Mouse (Mus musculus): ENCODE measurements around the gene Hs6st3.
"Not testable (repeated sequence)": the region's sequence is repeated elsewhere in the genome, so short reads cannot be mapped to it uniquely, and the experiment has no call there.

The Hs6st3 gene

DNA sequence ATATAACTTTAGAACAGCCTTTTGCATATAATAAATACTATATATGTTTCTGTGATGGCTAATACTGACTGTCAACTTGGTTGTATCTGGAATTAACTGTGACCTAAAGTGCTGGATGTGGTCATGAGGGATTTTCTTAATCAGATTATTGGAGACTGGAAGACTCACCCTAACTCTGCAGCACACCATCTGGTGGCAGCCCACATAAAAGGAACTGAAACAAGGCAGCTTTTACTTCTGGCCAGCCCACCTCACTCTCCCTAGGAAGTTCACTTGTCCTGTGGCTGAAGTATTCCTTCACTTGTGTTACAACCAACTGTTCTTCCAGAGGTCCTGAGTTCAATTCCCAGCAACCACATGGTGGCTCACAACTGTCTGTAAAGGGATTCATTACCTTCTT, 313.5 kb downstream of the Hs6st3 start:
- no peak for DNase-seq (ENCODE audit: inconsistent ontology term)

DNA sequence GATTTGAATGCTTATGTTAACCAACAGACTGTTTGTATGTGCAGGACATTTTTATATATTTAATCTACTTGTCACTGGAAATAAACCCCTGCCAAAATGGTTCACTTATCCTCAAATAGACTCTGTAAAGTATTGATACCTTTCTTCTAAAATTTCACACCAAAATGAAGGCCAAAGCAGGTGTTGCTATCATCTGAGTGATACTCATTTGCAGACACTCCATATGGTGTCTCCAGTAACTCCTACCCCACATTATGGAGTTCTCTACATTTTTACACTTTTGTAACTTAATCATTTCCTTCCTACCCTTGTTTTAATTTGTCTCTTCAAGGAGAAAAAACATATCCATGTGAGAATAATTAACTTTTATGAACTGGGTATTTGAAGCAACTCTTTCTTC, 314.2 kb downstream of the Hs6st3 start:
- no peak for DNase-seq (ENCODE audit: inconsistent ontology term)

DNA sequence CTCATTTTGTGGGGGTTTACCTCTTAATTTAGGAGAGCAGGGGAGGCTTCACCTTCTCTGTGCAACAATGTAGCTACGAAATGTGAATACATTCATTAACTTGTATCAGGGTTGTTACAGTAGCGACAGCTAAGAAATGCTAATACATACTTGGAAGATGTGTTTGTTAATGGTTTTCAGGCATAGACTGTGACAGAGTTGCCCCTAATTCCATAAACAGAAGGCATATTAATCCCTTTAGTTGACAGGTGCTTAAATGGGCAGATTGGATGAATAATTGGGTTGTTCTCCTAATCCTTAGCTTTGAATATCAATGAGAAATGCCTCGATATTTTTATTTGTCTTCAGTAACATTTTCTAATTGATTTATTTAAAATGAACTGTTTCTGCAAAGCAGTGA, 314.7 kb downstream of the Hs6st3 start:
- DNase-seq (ENCODE audit: inconsistent ontology term) = no peak

DNA sequence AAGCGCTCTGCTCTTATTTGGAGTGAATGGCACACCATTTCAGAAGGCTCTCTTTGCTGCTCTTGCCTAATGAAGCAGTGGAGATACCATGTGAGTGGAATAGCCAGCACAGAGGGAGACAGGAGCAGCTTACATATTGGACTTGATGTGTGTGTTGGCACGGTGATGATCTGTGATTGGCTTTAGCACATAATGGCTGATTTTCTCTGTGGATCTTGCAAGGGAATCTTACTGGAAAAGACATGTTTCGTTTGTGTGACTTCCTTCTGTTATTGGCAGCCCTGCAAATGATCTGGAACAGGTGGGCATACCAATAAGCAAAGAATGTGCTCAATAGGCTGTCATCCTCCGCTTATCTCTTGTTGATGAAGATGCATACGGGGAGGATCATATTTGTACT, 326.2 kb downstream of the Hs6st3 start:
- no peak for DNase-seq (ENCODE audit: inconsistent ontology term)

DNA sequence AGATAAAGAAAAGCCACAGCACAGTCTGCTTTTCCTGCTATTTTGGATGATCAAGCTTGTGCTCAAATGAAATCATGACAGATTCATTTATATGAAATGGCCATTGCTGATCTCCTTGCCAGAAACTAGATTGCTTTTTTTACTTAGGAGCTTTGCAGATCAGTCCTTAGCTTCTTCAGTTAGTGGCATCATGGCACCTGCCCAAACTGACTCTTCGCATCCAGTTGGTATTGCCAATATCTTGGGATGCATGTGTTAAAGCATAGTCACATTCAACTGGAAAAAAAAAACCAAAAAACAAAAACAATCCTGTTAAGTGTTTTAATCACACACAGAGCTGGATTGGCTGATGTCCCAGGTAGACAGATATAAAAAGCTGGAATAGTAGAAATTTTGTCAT, 326.7 kb downstream of the Hs6st3 start:
- no peak for DNase-seq (ENCODE audit: inconsistent ontology term)

DNA sequence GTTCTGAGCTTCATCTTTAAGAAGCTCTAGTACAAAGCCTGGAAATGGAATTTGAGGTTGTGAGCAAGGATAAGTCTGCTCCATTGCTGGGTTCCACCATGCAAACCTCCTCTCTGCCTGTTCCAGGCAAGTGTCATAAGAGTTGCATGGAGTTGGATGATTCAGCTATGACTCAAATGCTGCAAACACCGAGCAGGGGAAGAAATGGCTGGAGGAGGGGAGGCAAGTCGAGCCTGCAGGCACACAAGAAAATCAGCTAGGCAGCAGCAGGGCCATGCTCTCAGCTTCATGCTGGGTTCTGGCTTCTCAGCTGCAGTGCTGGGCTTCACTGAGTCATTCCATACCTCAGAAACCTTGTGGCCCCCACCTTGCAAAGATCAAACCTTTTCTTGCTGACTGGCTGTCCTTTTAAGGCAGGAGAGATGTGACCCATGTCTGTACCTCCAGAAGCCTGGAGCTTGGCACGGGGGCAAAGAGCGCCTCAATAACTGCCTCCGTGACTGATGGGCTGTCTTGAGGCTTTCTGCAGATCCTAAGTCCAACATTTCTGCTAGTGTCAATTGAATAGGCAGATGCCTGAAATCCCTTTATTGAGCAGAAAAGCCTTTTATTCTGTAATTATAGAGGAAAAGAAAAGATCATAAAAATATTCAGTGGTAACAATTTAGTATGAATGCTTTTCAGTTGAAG, 328.9 kb downstream of the Hs6st3 start:
- peak; percentile 65 for DNase-seq (ENCODE audit: inconsistent ontology term)

DNA sequence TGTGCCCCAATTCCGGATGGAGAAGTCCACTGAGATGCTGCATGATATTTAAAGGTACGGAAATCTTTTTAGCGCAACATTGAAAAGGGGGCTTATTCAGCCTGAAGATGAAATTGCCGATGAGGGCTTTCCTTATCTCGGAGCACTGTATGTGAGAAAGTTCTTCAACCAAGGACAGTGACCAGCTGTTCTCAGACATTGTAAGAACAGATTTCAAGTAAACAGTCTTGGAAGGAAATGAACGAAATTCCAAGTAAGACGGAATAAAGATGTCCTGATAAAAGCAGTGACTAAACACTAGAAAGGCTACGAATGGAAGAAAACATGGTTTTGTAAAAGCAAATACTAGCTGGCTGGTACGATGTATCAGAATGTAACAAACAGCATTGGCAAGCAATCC, 338.4 kb downstream of the Hs6st3 start:
- DNase-seq (ENCODE audit: inconsistent ontology term) = no peak

DNA sequence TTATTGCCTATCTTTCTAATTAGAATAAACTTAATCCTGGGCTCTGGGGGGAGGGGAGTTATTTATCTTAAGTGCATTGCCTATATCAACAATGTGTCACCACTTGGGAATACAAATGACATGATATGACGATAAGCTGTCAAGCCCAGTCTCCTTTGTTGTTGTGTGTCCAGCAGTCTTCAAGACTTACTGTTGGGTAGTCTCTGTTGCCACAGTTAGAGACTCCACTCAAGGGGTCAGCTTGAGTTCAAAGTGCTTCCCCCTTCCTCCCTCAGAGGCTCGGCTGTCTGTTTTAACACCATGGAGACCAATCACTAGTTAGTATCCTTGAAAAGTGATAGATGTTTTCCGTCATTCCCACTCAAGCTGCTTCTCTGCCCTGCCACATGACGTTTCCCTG, 339.7 kb downstream of the Hs6st3 start:
- DNase-seq (ENCODE audit: inconsistent ontology term) = no peak

DNA sequence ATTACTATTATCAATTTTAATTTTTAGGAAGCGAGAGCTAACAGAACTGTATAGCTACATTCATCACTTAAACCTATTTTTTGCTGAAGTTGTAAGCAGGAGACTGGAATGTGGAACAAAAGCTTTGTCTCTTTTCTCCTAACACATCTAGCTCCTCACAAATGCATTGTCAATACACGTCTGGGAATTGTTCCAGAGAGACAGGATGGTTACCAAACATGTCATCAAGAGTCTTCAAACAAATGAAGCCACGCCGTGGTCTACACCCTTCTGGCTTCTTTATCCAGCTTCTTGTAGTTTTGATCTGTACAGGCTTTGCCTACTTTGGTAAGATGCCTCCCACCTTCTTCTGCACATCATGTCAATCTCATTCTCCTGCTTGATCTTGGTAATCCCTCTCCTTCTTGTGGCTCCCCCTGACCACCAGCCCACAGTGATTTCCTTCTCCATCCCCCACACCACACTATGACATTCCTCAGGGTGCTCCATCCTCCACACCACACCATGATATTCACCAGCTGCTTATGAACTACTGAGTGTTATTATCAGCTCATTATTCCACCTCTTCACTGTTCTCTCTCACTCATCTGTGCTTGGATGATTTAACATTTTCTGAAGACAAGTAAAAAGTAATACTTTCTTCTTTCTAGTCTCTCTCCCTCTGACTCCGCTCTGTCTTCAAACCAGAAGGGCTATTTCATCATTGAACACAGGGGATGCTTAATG, 351.0 kb downstream of the Hs6st3 start:
- DNase-seq (ENCODE audit: inconsistent ontology term) = no peak

DNA sequence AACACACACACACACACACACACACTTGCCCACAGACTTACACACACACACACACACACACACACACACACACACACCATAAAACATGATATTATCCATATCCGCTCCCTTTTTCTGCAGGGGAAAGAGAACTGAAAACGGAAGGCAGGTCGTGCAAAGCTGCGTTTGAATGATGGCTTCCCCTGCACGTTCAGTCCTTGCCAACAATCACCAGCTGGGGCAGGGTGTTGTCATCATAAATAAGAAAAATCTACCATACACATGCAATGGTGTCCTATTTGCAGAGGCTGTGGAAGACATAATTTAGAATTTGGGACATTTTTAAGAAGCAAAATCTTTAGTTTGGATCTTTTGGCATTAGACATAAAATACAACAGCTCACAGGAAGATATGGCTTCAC, 382.5 kb downstream of the Hs6st3 start:
- no peak for DNase-seq (ENCODE audit: inconsistent ontology term)

DNA sequence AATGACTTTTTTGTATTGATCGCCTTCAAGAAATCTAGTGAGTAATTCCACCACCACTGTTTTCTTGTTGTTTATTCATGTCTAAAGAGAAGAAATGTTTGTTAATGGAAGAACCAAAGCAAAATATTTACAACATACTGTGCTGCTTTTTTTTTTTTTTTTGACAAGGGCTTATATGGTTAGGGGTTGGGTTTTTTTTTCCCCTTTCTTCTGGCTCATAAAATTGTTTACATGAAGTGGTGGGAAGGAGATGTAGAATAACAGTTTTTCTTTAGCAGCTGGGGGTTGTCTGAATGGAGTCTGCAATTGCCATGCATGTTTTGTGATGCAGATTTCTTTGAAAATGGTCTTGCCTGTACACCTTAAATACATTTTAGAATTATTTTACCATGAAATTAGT, 382.9 kb downstream of the Hs6st3 start:
- no peak for DNase-seq (ENCODE audit: inconsistent ontology term)

DNA sequence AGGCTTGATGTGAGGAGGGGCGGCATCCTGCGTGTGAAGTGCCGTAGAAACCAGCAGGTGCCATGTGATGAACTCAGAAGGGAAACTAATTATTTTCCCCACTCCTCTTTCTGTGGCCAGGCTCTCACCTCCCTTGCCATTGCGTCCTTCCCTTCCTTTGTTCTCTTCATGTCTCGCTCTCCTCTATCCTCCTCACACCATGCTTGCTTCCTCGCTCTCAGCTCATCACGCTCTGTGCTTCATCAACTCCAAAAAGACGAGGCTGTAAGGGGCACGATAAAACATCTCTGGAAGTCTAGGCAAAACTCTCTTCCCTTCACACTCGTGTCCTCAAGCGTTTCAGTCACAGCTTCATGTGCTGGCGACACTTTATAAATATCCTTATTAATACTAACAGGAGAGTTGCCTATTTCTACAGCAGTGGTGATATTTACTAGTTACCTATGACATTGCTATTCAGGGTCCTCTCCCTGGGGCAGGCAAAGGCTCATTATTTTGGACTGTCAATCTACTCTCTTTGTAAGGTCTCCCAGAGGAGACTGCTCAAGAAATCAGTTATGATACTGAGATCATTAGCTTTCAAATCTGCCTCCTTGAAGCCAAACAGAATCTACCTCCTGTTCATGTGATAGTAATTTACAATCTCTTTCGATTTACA, 394.9 kb downstream of the Hs6st3 start:
- DNase-seq (ENCODE audit: inconsistent ontology term) = no peak

DNA sequence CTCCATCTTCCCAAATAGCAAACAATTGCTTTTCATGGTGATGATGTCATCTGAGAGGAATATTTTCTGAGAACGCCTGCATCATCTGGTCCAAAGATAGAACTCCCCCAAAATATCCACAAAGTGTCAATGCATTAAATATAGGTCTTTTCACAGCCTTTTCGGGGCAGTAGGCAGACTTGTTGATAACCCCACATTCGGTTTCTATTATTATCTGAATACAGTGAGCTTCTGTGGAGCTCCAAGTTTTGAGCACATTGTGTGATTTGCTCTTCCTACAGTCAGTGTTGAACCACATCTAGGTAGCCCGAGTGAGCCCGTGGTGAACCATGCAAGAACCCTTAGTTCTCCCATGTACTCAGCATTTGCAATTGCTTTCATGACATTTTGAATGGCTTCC, 402.4 kb downstream of the Hs6st3 start:
- DNase-seq (ENCODE audit: inconsistent ontology term) = no peak

DNA sequence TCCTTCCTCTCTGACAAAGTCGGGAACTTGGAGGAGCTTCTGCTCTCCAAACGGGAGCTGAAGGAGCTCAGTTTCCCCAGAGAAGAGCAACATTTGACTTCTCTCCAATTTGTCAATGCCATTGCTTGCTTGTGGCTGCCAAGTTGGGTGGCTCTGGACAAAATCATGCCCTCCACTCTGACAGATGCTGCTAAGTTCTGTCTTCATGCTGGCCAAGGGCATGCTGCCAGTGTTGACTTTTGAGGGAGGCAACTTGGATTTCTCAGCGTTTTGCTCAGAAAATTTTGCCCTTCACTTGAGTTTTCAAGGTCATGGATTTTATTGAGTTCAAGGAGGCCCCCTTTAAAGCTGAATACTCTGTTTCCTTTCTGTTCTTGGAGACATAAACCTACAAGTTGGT, 406.5 kb downstream of the Hs6st3 start:
- no peak for DNase-seq (ENCODE audit: inconsistent ontology term)

DNA sequence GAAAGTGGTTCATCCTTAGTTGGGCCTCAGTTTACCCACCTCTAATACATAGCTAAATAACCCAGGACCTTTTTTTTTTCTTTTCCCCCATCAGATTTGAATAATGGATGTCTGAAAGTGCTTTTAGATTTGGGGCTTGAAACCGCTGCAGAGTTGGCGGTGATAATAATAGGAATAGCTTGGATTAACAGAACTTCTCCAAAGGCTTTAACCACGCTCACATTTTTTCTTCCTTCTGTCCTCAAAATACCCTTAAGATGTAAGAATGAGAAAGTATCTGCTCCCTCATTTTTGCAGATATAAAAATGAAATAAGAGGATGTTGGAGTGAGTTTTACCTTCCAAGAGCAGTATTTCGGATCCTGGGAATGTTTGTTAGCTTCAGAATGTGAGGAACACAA, 420.2 kb downstream of the Hs6st3 start:
- no peak for DNase-seq (ENCODE audit: inconsistent ontology term)

DNA sequence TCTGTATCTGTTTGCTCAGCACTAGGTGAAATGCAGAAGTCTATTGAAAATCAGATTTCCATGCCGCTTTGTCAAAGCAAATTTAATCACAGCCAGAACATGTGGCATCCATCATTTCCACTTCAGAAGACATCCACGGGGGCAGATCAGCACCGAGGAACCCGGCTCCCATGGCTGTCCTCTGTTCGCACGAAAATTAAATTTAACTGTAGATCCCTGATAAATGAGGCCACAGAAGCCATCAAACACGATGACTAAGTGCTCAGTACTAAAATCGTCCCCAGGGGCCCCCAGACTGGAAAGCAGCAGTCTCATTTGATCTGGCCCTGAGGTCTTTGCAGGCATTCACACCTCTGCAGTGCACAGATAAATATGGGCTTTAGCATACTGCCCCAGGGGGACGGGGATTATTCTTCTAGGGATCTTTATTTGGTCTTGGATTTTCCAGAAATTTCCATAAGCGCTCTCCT, 443.9 kb downstream of the Hs6st3 start:
- DNase-seq (ENCODE audit: inconsistent ontology term) = peak; percentile 66

DNA sequence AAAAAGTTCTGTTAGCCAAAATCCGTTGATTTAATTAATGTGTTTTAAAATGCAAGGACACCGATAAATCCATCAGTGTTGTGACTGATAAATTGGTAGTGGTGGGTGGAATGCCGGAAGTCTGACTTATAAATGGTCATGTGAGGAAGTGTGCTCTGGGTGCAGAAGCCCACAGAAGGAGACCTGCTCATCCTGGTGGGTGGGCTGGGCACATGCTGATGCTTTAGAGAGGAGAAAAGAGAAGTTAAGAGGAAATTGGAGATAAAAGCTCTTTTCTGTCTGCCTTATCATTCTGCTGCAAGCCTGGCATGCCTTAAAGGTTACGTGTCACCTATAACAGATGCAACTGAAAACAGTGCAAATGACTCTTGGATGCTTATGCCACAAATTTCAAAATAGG, 446.9 kb downstream of the Hs6st3 start:
- no peak for DNase-seq (ENCODE audit: inconsistent ontology term)

DNA sequence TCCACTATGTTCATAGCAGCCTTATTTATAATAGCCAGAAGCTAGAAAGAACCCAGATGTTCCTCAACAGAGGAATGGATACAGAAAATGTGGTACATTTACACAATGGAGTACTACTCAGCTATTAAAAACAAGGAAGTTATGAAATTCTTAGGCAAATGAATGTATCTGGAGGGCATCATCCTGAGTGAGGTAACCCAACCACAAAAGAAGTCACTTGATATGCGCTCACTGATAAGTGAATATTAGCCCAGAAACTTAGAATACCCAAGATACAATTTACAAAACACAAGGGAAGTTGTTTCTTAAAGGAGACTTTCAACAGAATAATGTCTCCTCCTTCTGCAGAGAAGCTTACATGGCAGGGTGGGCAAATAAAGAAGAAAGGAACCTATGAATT, 449.2 kb downstream of the Hs6st3 start:
- not testable (repeated sequence) for DNase-seq (ENCODE audit: inconsistent ontology term)

DNA sequence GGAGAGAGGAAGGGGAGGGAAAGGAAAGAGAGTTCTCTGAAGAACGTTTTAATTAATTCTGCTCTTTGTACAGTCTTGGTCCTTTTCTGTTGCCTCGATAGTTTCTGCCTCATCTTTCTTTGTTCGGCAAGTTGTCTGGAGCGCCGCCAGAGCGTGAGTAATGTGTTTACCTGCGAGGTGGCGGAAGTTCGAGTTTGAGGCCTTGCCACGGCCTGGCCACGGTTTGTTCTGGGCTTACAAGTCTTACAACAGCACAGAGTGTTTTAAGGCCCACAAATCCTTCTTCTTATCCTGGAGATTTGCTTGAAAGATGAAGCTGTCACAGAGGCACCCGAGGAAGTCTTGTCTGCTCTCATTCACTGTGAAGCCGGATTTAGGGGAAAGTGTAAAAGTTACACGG, 466.2 kb downstream of the Hs6st3 start:
- DNase-seq (ENCODE audit: inconsistent ontology term) = no peak

DNA sequence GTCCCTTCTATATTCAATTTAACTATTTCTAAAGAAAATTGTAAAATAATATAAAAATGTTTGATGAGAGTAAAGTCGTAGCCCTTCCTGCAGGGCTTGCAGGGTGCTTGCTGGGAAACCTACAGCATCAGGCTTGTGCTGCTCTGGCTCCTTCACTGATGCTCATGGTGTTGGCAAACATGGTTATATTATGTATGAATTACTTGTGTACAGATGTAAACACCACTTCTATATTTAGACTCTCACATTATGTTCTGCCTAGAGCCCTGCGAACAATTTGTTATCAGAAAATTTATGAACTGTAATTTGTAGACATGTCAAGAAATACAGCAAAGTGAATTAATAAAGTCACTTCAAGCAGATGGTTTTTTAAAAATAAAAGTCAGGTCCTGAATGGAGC, 474.7 kb downstream of the Hs6st3 start:
- DNase-seq (ENCODE audit: inconsistent ontology term) = no peak

DNA sequence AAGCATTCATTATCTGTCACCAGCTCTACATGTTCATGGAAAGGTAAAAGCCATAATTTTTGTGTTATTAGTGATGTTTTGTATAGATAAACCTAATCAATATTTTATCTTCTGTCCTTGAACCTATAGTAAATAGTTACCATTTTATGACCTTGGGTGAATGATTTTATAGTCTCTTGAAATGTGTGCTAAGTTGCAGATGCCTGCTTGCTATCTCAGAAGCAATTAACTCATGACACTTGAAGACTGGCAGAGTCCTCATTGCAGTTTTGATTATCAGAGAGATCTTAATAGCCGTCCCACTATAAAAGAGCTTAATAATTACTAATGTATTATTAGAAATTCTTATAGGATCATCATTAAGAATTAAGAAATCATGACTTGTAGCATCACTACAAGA, 491.0 kb downstream of the Hs6st3 start:
- DNase-seq (ENCODE audit: inconsistent ontology term) = no peak

DNA sequence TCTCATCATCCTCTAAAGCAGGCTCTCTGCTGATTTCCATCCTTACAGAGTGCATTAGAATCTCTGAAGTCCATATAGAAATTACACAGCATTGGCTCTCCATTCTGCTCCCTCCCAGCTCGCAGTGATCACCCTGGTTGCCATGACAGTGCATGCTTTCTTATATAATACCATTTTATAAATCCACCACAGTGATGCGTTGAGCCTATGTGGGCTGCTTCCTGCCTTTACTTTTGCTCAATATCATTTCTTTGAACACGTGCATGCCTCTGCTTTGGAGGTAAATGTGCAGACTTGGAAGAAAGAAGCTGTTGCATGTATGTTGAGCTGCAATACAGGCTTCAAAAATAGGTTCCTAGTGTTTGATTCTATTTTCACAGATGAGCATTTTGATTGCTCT, 494.9 kb downstream of the Hs6st3 start:
- no peak for DNase-seq (ENCODE audit: inconsistent ontology term)

DNA sequence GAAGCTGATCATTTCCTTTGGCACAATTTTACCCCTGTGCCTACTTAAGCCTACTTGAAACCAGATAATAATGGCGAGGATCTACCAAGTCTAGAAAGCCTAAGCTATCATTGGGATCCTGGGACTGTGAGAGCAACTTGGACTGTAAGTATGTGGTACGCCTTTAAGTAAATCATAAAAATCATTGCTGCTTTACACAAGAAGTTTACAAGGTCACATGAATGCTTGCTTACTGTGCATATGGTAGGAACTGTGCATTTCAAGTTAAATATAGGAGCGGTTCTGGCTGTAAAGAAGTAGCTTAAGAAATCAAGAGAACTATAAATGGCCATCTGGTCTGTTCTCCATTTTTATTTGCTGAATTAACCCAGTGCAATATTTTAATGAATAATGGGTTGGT, 495.5 kb downstream of the Hs6st3 start:
- DNase-seq (ENCODE audit: inconsistent ontology term) = no peak

Data from Muller cell, postnatal 12 days (primary cell).